8 mouse cellular contexts compared by ENCODE assay signal in the genomic region with DNA sequence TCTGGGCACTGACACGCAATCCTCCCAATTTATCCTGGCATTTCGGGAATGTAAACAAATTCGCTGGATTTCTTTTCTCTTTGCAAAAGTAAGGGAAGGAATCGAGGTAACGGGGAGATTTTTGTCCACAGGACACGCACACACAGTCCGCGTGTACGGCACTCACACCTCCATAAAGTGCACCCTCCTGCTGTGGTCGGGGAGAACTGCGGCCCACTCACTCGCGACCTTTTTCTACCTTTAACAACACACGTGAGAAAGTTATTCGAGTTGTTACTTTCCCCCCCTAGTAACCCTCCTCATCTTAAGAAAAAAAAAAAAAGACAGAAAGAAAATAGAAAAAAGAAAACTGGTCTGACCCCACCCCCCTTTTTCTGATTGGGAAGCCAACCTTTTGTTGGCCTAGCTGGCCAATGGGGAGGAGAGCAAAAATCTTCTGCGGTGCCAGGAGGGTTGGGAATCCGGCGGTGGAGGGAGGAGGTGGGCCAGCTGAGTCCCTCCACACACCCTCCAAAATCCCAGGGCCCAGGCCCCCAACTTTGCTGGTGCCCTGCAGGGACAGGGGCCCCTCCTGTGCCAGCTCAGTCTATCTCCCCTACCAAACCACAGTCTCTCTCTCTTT. TPM values are rescaled to one million over a fixed set of nuclear protein-coding genes. Genes with fewer than 3 reads are reported as not detected.
DNase-seq lines count a peak whose midpoint lies in the region; ATAC-seq and TF ChIP-seq lines count a peak whose summit lies in the region.

No protein-coding gene starts in this region.

- no peak for DNase-seq in heart, postnatal 0 days (ENCODE audit: low spot score)
- no peak for DNase-seq in heart, postnatal 14 days
- peak; percentile 57 for DNase-seq in midbrain, embryonic 14.5 days
- no peak for DNase-seq in thymus, postnatal 25 days
- DNase-seq in spleen, postnatal 14 days (ENCODE audit: low spot score in 2 of 2), result no peak
- DNase-seq in gastrocnemius, postnatal 25 days, result no peak

- peaks cover 18% of the 10 kb centered on the region for H3K4me1 ChIP-seq in heart, postnatal 0 days (ENCODE audit: control insufficient read depth, insufficient read depth)
- H3K4me1 ChIP-seq in brown adipose tissue, adult 24 weeks (ENCODE audit: control insufficient read depth, insufficient read depth, insufficient read length, low read length), result peaks cover 6% of the 10 kb centered on the region
- peaks cover 82% of the 10 kb centered on the region for H3K4me1 ChIP-seq in hindbrain, embryonic 13.5 days (replicated peaks)
- H3K4me1 ChIP-seq in midbrain, embryonic 14.5 days (ENCODE audit: control insufficient read depth, insufficient read depth, low read length), result peaks cover 47% of the 10 kb centered on the region

- intact Hi-C loops in heart, postnatal 14 days (cut with DNase I), result no loop called here

- no peaks in the 10 kb centered on the region for H3K9me3 ChIP-seq in heart, postnatal 0 days (replicated peaks; ENCODE audit: control insufficient read depth, low read length)
- H3K9me3 ChIP-seq in hindbrain, embryonic 13.5 days, result no peaks in the 10 kb centered on the region
- H3K9me3 ChIP-seq in midbrain, embryonic 14.5 days (ENCODE audit: control insufficient read depth, low read length), result no peaks in the 10 kb centered on the region

- peak overlapping the region; percentile 72 for H3K4me2 ChIP-seq in heart, postnatal 0 days (ENCODE audit: low read depth, low read length)
- peak overlapping the region; percentile 70 for H3K4me2 ChIP-seq in hindbrain, embryonic 13.5 days
- H3K4me2 ChIP-seq in midbrain, embryonic 14.5 days (ENCODE audit: low read length), result peak overlapping the region; percentile 83

- no peak for TF ChIP-seq EP300 in heart, postnatal 0 days (IDR thresholded peaks at IDR 0.05; ENCODE audit: low read depth)

- peak overlapping the region; percentile 48 for H3K4me3 ChIP-seq in heart, postnatal 0 days (ENCODE audit: low read depth, low read length)
- H3K4me3 ChIP-seq in brown adipose tissue, adult 24 weeks (ENCODE audit: insufficient read depth, low read depth, low read length), result peak overlapping the region; percentile 49
- peak overlapping the region; percentile 43 for H3K4me3 ChIP-seq in hindbrain, embryonic 13.5 days
- H3K4me3 ChIP-seq in midbrain, embryonic 14.5 days (replicated peaks; ENCODE audit: low read depth, low read length), result peak overlapping the region; percentile 38

- TF ChIP-seq CTCF in heart, postnatal 0 days (IDR thresholded peaks at IDR 0.05; ENCODE audit: low read depth), result no peak

- no peak overlapping the region for H3K9ac ChIP-seq in heart, postnatal 0 days (replicated peaks; ENCODE audit: low read depth, low read length)
- peak overlapping the region; percentile 68 for H3K9ac ChIP-seq in hindbrain, embryonic 13.5 days
- 0 out of 2 replicates have a peak overlapping the region, but pooled peaks have one; percentile 42 for H3K9ac ChIP-seq in midbrain, embryonic 14.5 days (replicated peaks; ENCODE audit: low read length)

- 54% methylated on average over 18 of the region's 18 CpGs for WGBS in heart, postnatal 0 days
- WGBS in hindbrain, embryonic 13.5 days, result 8% methylated on average over 18 of the region's 18 CpGs
- WGBS in midbrain, embryonic 14.5 days, result 6% methylated on average over 18 of the region's 18 CpGs

- peaks cover 8% of the 10 kb centered on the region for H3K36me3 ChIP-seq in heart, postnatal 0 days (replicated peaks; ENCODE audit: control insufficient read depth, insufficient read depth, low read length)
- peaks cover 7% of the 10 kb centered on the region for H3K36me3 ChIP-seq in hindbrain, embryonic 13.5 days
- H3K36me3 ChIP-seq in midbrain, embryonic 14.5 days (ENCODE audit: control insufficient read depth, insufficient read depth, low read length), result peaks cover 11% of the 10 kb centered on the region

- peaks cover 65% of the 10 kb centered on the region for H3K27me3 ChIP-seq in heart, postnatal 0 days (ENCODE audit: control insufficient read depth, insufficient read depth, low read length)
- H3K27me3 ChIP-seq in hindbrain, embryonic 13.5 days, result peaks cover 82% of the 10 kb centered on the region
- peaks cover 64% of the 10 kb centered on the region for H3K27me3 ChIP-seq in midbrain, embryonic 14.5 days (ENCODE audit: control insufficient read depth, insufficient read depth, low read length)

- no peak for ATAC-seq in heart, postnatal 0 days (ENCODE audit: insufficient read depth, low read depth)
- no peak for ATAC-seq in hindbrain, embryonic 13.5 days (ENCODE audit: low FRiP score)
- ATAC-seq in midbrain, embryonic 14.5 days (ENCODE audit: low FRiP score, low TSS enrichment), result no peak

- no peak overlapping the region for H3K27ac ChIP-seq in heart, postnatal 0 days (ENCODE audit: low read depth)
- H3K27ac ChIP-seq in brown adipose tissue, adult 24 weeks (replicated peaks; ENCODE audit: low read depth, low read length), result no peak overlapping the region
- no peak overlapping the region for H3K27ac ChIP-seq in hindbrain, embryonic 13.5 days
- H3K27ac ChIP-seq in midbrain, embryonic 14.5 days (replicated peaks; ENCODE audit: low read depth, low read length), result no peak overlapping the region

RNA-seq across cellular contexts. Expression of gene Cbx8, which starts 2.9 kb away (rescaled TPM):
- total RNA-seq in heart, postnatal 0 days (2014; rRNA removed; ENCODE audit: low replicate concordance), result 1.6 and 3.2 TPM in 2 replicates
- 5.1 and 7.0 TPM in 2 replicates for polyA plus RNA-seq in heart, postnatal 0 days (2015; fragmentation: Nextera tagmentation; extraction: Ambion mirVana)
- total RNA-seq in heart, postnatal 14 days (2021), result 1 to 10 TPM; 6.0 to 6.1 TPM
- polyA plus RNA-seq in brown adipose tissue, adult 24 weeks (2012; ENCODE audit: insufficient read depth, insufficient read length, missing spikeins), result 4.7 and 9.1 TPM in 2 replicates
- 10.0 and 11.1 TPM in 2 replicates for polyA plus RNA-seq in hindbrain, embryonic 13.5 days (2015; fragmentation: Nextera tagmentation; extraction: Ambion mirVana)
- polyA plus RNA-seq in midbrain, embryonic 14.5 days (2014; fragmentation: Nextera tagmentation; extraction: Ambion mirVana), result 11.5 and 12.4 TPM in 2 replicates
- total RNA-seq in gastrocnemius, postnatal 25 days (2021), result 1 to 10 TPM; 1.4 to 1.8 TPM

RNA-seq across cellular contexts. Expression of gene Cbx2, which starts 15.1 kb away (rescaled TPM):
- total RNA-seq in heart, postnatal 0 days (2014; rRNA removed; ENCODE audit: low replicate concordance), result 1.8 and 13.0 TPM in 2 replicates
- 5.7 and 5.8 TPM in 2 replicates for polyA plus RNA-seq in heart, postnatal 0 days (2015; fragmentation: Nextera tagmentation; extraction: Ambion mirVana)
- 1 to 10 TPM; 5.0 to 5.3 TPM for total RNA-seq in heart, postnatal 14 days (2021)
- 0.91 and 1.1 TPM in 2 replicates for polyA plus RNA-seq in brown adipose tissue, adult 24 weeks (2012; ENCODE audit: insufficient read depth, insufficient read length, missing spikeins)
- 20.3 and 24.2 TPM in 2 replicates for polyA plus RNA-seq in hindbrain, embryonic 13.5 days (2015; fragmentation: Nextera tagmentation; extraction: Ambion mirVana)
- 15.6 and 20.7 TPM in 2 replicates for polyA plus RNA-seq in midbrain, embryonic 14.5 days (2014; fragmentation: Nextera tagmentation; extraction: Ambion mirVana)
- 1 to 10 TPM in 1 of 2 experiments, under 1 TPM in 1; 0.69 to 1.4 TPM for total RNA-seq in gastrocnemius, postnatal 25 days (2021)

RNA-seq across cellular contexts. Expression of gene Cbx4, which starts 48.1 kb away (rescaled TPM):
- 12.1 and 23.1 TPM in 2 replicates for total RNA-seq in heart, postnatal 0 days (2014; rRNA removed; ENCODE audit: low replicate concordance)
- 6.8 and 8.2 TPM in 2 replicates for polyA plus RNA-seq in heart, postnatal 0 days (2015; fragmentation: Nextera tagmentation; extraction: Ambion mirVana)
- 10 to 100 TPM; 15.2 to 17.8 TPM for total RNA-seq in heart, postnatal 14 days (2021)
- polyA plus RNA-seq in brown adipose tissue, adult 24 weeks (2012; ENCODE audit: insufficient read depth, insufficient read length, missing spikeins), result 37.3 and 37.4 TPM in 2 replicates
- polyA plus RNA-seq in hindbrain, embryonic 13.5 days (2015; fragmentation: Nextera tagmentation; extraction: Ambion mirVana), result 14.1 and 15.8 TPM in 2 replicates
- polyA plus RNA-seq in midbrain, embryonic 14.5 days (2014; fragmentation: Nextera tagmentation; extraction: Ambion mirVana), result 19.0 and 19.3 TPM in 2 replicates
- total RNA-seq in gastrocnemius, postnatal 25 days (2021), result 1 to 10 TPM; 2.4 to 3.5 TPM

RNA-seq across cellular contexts. Expression of gene Enpp7, which starts 49.9 kb away (rescaled TPM):
- total RNA-seq in heart, postnatal 0 days (2014; rRNA removed; ENCODE audit: low replicate concordance), result not detected in 2 replicates
- not detected in 2 replicates for polyA plus RNA-seq in heart, postnatal 0 days (2015; fragmentation: Nextera tagmentation; extraction: Ambion mirVana)
- not detected for total RNA-seq in heart, postnatal 14 days (2021)
- polyA plus RNA-seq in brown adipose tissue, adult 24 weeks (2012; ENCODE audit: insufficient read depth, insufficient read length, missing spikeins), result not detected in 2 replicates
- not detected in 2 replicates for polyA plus RNA-seq in hindbrain, embryonic 13.5 days (2015; fragmentation: Nextera tagmentation; extraction: Ambion mirVana)
- not detected in 2 replicates for polyA plus RNA-seq in midbrain, embryonic 14.5 days (2014; fragmentation: Nextera tagmentation; extraction: Ambion mirVana)
- not detected for total RNA-seq in gastrocnemius, postnatal 25 days (2021)
